Mouse (Mus musculus) embryonic fibroblast, embryonic 13.5 days (primary cell): ENCODE results near the gene Tmem212.

Experiments
- CTCF ChIP-seq: IDR thresholded peaks from 2 replicates; pipeline ENCODE4 v1.5.1; 2011; ENCODE audit warnings: mild to moderate bottlenecking, control low read depth, low read length, moderate library complexity, borderline replicate concordance; ENCODE audit not compliant: insufficient read depth
- POLR2A ChIP-seq: IDR thresholded peaks from 2 replicates; pipeline ENCODE4 v1.6.1; 2011; ENCODE audit warnings: low read depth, mild to moderate bottlenecking, control low read depth, low read length, moderate library complexity

DNA sequence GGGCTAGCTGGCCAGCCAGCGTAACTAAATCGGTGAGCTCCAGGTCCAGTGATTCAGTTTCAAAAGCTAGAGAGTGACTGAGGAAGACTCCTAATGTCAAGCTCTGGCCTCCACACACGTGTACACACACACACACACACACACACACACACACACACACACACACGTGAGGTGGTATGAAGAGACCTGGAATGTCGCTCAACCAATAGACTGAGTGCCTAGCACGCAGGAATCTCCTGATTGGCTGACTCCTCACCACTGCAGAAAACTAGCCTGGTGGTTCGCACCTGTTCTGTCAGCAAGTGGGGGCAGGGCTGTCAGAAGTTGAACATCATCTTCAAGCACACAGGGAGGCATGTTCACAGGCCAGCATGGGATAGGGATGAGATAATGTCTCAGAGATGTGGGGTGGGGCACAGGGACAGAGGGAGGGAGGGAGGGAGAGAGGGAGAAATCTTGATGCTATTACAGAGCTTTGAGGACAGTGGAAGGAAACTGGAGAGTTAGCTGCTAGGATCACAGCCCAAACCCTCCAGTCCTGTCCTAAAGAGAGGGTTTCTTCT lies 10.6 kb upstream of the Tmem212 start:
- TF ChIP-seq POLR2A (no peak), CTCF (no peak)
